Mouse (Mus musculus) kidney, postnatal 4 days (tissue): ENCODE measurements around the gene Znrd1.
"Not testable (repeated sequence)": the region's sequence is repeated elsewhere in the genome, so short reads cannot be mapped to it uniquely, and the experiment has no call there.

Experiments used
- DNase-seq, 2 experiments: peaks; one replicate each; pipeline ENCODE4 v3.0.0; 2021; ENCODE audit warnings: mixed read lengths in 2 of 2

Znrd1 gene

DNA sequence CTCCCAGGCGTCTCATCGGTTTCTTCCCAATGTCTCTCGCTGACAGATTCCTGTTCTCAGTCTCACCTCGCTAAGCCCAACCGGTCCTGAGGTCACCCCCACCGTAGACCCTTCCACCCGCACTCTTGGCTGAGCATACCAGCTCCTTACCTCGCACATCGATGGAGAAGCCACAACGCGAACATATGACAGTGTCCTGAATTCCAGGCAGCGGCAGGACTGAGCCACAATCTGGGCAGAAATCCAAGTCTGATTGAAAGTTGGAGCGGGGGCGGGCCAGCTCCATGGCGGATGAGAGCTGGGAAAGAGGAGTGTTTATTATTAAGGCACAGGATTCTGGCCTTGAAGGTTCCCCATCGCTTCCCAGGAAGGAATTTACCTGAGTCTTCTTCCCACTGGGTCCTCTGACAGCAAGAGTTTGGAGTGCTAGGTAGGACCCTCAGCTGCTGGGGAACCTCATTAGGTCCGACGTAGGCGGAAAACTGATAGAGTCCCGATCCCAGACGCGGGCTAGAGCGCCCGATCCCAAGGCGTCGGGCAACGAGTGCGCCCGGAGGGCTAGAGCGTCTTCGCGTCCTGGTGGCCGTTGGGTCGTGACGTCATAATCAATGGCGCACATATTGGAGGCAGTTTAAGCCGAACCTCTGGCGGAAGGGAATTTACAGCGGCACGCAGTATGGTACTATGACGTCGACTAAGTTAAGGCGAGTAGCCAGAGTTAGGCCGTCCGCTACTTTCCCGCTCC is at the start of gene Znrd1, which contains the start of gene Znrd1as:
Gene Znrd1, minus strand, starts transcription at position 561 of the 745 bp plus-strand sequence.
Gene Znrd1as, plus strand, starts transcription at position 594 of the 745 bp plus-strand sequence.
- DNase-seq = peak; percentile 96 to 97

DNA sequence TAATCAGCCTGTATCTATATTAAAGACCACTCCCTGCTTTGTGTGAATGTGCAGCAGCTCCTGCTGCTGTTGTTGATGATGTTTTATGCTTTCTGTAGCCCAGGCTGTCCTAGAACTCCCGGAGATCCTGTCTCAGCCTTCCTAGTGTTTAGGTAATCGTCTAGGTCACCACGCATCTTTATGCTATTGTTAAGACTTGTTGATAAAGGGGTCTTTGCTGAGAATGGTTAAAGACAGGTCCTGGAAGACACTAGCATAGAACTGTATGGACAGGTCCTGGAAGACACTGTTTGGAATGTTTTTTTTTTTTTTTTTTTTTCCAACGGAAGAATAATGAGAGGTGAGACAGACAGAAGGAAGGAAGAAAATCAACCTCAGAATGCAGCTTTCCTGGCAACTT is 45.0 kb upstream of the Znrd1 start:
- no peak for DNase-seq

DNA sequence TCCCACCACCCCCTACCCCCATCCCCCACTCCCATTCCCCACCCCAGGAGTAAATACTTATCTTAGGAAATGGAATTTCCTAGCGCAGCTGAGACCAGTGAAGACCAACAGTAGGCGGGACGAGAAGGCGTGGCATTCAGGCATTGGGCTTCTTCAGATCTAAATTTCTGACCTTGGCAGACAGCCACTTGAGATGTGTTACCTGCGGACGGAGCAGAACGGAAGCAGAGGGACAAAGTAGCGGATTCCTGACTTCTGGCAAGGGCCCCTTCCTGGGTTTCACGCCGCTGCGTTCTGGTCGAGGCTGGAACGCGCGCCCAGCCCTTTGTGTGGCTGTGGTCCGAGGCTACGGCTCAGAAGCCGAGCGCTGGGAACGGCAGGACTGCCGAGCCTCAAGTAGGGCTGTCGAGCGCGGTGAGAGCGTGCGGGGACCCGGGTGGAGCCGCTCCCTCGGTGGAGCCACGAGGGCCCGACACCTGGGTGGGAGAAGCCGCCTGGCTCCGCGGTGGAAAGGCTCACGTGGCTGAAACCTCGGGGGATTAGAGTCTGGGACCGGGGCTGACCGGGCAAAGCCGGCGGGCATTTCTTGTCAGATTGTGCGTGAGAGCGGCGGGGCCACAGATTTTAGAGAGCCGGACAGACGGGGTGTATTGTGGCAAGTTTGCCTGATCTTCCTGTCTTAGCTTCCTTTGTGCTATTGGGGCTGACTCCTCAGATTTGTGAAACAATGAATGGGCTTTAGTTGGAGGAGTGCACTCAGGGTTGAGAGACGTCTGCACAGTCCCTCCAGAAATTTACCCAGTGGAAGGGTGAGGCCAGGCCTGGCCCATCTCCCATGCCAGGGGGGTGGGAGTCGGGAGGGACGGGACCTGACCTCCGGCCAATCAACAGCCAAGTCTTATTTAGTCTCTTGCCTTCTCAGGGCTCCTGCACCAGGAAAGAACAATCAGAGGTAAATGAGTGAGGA is 44.3 kb upstream of the Znrd1 start:
- DNase-seq = peak; percentile 74 to 79

DNA sequence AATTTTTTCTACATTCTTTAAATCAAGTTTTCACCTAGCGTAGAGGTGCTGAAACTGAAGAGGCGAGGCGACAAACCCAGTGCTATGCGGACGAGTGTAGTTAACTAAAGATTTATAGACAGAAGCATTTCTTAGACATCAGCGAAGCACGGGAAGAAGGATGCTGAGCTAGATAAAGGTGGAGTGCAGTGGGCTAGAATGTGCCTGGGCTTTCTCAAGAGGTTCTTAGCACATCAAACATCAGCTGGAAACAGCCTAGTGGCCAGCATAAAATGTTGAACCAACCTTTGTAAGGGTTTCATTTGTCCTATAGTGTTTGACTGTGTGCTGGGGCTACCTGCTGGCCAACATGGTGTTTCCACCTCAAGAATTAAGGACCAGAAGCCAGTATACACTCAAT is 42.5 kb upstream of the Znrd1 start, which contains the start of gene Zfp57:
Gene Zfp57, plus strand, starts transcription at position 301 of the 400 bp plus-strand sequence.
- DNase-seq = no peak

DNA sequence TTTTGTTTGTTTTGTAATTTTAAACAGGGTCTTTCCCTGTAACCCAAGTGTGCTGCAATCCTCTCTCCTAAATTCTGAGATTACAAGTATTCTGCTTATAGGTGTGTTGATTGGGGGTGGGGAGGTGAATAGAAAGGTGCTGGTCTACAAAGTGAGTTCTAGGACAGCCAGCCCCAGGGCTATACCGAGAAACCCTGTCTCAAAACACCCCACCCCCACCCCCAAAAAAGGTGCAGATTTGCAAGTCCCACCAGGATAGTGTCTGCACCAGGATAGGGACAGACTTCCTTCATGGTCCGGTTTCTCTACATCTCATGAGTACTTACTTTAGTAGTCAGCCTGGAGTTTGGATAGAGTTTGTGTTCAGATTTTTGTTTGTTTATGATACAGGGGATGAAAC is 40.1 kb upstream of the Znrd1 start:
- DNase-seq = no peak

DNA sequence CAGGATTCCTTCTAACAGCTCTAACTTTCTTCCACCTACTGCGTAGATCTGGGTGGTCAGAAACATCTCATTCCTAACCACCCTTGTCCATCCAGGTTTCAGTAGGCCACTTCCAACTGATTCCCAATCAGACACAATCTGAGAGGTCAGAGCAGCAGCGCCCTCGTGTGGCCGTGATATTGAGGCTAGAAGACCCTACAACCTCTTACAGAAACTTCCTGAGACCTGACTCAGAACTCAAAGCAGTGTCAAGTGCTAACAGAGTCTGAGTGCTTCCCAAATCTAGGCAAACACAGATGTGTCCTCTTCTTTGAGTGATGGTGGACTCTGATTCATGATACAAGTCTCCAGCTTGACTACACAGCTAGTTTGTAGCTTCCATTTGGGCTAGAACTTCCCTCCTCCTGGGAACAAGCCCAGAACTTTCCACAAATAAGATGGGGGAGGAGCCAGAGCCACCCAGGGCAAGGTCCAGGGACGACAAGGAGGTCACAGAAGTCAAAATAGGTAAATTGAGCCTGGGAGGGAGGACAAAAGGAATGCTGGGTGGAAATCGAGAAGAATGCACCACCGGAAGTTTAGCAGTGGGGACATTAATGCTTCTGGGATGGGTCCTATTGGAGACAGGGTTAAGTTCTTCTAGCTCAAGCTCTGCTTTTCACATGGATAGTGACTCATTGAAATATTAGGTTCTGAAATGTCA is 38.8 kb upstream of the Znrd1 start:
- peak; percentile 94 to 95 for DNase-seq

DNA sequence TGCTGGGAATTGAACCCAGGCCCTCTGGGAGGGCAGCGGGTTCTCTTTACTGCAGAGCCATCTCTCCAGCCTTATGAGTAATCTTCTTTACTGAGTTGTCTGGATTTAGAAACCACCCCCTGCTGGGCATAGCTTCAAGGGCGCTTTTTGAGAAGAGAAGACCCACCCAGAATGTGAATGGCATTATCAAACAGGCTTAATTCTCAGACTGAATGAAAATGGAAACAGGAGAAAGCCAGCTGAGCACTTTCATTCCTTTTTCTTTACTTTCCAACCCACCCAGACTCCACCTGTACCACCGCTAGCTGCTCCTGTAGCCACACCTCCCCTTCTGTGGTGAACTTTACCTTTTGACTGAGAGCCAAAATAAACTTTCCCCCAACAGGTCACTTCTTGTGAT is 37.1 kb upstream of the Znrd1 start:
- no peak for DNase-seq

DNA sequence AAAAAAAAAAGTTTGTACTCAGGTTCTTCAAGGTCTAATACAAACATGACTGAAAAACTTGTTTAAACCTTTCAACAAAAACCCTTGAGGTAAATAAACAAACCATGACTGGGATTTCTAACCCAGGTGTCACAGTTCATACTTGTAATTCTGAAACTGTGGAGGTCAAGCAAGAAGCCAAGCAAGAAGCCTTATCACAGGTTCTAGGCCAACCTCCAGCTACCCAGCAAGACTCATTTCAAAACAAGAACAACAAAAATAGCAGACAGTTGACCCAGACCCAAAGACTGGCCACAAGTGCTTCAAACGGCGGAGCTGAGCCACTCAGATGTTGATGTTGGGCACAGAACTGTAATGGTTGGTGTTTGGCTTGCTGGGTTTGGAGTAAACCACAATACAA is 36.2 kb upstream of the Znrd1 start:
- no peak for DNase-seq

DNA sequence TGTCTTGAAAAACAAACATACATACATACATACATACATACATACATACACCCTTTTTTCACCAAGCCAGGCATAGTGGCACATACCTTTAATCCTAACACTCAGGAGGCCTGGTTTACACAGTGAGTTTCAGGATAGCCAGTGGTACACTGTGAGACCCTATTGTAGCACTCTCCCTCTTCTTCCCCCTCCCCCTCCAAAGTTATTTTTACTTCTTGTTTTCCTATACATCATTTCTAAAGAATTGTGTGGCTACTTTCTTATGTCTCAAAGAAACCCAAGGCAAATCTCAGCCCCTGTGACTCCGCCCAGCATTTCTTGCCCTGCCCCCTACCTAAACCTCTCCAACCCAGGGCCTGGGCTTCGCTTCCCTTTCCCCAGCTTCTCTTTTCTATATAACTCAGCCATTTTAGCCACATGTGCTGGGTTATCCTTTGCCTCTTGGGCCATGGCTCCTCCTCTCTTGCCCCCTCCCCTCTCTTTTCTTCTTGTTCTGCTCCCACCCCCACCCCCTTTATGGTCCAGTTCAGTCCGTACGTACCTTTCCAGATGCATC is 35.5 kb upstream of the Znrd1 start:
- DNase-seq = no peak

DNA sequence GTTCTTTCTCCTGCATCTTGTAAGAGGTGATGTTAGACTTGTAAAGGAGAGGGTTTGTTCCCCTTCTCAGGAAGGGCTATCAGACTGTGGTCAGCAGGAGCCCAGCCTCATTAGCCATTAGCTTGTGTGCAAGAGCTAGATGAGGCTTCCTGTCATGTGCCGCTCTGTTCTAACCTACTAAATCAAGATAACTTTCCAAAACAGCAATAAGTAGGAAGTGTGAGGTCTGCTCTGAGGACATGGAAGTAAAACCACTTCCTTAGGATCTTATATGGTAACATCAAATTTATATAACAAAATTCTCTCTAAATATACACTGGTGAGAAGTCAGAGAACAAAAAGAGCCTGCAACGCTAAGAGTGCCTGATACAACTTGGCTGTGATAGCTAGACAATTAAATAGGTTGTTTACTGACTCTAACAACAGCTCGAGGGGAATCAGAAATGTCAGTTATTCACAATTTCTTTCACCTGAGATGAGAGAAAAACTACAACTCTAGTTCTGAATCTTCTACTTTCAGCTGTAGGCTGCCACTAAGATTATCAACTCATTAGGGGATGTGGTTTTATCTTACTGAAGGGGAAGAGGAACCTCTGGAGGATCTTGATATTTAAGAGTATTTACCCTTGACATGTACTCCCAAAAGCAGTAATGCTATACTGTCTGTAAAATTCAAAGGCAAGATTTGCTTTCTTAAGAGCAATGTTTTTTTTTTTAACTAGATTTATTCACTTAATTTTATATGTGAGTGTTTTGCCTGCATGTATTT is 34.2 kb upstream of the Znrd1 start:
- DNase-seq = no peak

DNA sequence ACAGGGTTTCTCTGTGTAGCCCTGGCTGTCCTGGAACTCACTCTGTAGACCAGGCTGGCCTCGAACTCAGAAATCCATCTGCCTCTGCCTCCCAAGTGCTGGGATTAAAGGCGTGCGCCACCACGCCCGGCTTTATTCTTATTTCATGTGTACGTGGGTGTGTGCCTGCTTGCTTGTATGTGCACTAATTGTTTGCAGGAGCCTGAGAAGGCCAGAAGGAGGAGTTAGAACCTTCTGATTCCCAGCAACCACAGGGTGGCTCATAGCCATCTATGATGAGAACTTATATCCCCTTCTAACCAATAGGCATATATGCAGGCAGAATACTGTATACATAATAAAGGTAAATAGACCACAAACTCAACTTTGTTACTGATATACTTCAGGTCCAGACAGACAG is 32.3 kb upstream of the Znrd1 start:
- not testable (repeated sequence) for DNase-seq

DNA sequence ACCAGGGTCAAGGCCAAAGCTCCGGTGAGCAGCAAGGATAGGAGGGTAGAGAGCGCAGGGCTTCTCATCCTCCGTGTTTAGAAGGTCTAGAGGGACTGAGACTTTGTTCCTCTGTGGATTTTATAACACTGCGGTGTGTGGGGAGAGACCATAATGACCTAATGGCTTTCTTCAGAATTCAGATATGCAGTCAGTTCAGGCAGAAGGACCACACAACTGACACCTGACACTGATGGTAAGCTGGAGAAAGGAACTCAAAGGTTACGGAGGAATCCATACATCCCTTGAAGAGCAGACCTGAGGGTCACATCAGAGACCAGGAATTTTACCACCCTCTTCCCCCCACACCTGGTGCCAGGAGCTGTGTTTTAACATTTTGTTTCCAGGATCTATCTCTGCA is 31.1 kb upstream of the Znrd1 start, which contains the start of gene H2-M5:
Gene H2-M5, minus strand, starts transcription at position 101 of the 400 bp plus-strand sequence.
- no peak for DNase-seq

DNA sequence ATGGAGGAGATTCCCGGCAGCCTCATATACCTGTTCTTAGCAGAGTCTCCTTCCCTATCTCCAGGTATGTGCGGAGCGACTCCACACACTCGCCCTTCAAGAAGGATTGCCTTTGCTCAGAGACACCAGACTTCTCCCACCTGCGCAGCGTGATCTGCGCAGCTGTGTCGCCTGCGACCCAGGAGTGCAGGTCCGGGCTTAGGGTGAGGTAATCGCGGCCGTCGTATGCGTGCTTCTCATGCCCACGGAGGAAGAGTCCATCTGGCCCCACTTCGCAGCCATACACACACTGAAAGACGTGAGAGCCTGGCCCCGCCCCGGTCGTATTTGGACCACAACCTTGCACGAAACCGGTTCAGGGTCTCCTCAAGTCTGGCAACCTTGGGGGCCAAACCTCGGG is 30.1 kb upstream of the Znrd1 start:
- no peak for DNase-seq

DNA sequence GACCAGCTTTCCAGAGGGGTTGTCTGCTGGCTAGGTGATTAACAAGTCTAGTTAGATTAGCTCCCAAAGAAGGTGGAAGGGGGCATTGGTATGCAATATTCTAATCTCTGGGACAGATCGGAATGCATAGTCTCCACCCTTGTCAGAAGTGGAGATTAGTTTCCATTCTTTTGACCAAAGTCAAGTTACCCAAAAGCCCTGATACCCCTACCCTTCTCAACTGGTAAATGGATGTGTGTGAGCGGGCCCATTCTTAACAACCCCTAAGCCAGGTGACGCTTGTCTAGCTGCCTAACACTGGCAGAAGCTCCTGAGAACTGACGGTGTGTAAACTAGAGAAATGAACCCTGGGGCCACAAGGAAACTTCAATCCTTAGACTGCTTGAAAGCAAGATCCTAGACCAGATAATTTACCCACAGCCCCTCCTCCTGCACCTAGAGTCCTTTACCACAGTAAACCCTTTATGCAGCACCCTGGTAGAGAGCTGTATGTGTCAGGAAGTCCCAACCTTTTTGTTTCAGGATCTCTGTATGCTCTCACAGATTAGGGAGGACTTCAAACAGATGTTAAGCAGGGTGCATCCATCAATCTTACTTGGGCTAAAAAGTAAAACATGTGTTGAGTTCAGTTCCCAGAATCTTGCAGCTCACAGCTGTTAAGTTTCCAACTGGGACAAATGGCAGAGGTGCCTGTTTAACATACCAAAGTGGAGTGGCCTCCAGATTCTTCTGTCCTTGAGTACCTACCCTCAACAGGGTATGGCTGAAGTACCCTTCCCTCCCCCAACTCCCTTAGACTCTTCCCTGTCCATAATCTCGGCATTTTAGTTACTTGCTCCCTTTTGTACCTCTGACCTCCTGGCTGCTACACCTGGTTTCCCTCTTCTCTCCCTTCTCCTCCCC is 24.1 kb upstream of the Znrd1 start:
- DNase-seq = no peak

DNA sequence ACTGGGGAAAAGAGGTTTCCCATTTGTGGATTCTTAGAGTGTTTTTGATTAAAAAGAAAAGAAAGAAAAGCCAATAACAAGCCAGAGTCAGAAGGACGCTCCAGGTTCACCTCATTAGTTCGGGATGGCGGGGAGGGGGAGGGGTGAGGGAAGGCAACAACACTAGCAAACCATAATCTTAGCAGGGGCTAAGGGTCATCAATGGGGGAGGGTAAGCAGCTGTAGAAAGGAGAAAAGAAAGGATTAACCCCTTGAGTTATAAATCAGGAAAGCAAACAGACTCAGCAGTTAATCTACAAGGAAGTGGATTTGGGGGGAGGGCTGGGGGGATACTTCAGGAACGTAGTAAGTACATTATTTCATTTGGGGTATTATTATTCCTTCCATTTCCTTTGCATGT is 23.5 kb upstream of the Znrd1 start:
- DNase-seq = no peak

DNA sequence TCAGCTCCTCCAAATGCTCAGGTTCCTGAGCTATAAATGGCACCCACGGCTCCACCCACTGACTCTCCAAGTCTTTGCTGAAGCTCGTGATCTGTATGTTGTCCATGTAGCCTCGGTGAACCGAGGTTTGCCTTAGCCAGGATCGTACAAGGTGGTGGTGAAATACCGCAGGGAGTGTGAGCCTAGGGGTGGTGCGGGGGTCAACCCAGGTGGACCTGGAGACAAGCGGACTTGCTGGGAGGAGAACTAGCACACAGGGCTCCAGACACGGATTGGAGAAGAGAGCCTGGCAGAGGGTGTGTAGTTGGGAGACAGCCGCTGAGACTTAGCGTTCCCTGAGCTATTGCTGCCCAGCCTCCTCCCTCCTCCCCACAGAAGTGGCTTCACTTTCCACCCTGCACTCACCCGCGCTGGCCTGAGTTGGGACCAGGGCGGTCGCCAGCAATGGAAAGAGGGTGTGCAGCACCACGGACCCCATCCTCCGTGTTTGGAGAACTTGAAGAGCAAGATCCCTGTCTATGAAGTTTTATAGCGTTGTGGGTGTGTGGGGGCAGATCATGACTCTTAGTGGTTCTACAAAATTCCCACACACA is 23.0 kb upstream of the Znrd1 start, which contains the start of gene 2410137M14Rik:
Gene 2410137M14Rik, minus strand, starts transcription at position 17 of the 593 bp plus-strand sequence.
- DNase-seq = peak; percentile 11 to 22

DNA sequence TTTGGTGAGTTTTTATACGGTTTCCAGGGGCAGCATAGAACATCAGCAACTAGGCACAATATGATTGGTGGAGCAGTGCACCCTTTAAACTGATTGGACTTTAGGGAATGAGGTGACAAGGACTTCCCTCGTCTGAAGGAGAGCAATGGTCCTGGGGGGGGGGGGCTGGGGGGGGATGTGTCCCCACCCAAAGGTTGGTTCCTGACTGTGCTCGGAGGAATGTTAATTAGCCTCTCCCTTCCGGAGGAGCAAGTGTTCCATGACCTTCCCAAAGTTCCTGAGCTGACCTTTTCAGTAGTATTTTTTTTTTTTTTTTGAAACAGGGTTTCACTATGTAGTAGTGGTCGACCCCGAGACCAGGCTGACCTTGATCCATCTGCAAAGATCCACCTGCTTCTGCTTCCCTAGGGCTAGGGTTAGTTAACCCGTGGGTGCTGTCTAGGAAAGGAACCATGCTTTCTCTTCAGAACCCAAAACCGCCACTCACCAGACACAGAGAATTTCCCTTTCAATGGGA is 15.0 kb upstream of the Znrd1 start:
- DNase-seq = no peak

DNA sequence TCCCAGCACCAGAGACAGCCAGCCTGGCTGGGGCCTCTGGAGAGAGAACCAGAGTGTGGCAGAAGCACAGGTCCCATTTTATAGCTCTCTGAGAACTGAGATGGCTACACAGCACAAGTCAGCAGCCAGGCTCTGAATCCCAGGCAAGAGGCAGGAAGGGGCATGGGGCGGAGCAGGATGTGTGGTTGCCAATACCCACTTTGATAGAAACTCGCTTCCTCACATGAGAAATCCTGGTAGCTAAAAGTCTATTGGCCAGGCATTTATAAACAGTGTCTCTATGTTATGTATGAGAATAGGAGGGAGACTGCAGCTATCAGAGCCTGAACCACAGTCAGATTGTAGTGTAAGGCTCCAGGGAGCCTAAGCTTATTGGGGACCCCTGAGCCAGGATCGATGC is 14.4 kb upstream of the Znrd1 start:
- DNase-seq = no peak

DNA sequence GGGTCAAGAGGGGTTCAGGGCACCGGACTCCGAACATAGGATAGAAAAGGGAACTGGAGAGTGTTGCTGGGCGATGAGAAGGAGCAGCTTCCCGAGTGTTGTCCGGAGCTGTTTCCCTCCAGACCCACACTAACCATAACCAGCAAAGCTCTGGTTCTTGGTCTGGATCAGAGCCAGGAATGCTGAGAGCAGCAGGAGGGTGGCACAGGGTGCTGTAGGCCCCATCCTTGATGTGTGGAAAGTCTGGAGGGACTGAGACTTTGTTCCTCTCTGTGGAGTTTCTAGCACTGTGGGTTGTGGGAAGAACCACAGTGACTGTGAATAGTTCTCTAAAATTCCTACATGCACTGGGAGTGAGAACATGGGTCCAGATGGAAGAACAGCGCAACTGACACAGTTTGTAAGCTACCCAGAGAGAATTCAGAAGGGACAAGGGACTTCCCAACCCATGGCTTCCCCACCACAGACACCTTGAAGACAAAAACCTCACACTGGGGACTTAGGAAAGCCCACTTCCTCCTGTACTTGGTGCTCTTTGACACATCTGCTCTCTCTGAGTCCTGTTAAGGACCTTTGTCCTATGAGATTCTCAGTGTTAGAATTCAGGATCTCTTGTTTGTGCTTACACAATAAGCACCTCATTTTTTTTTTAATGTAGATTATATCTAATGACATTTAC is 13.0 kb upstream of the Znrd1 start:
- DNase-seq = no peak
